Mouse (Mus musculus) heart, postnatal 0 days (tissue): ENCODE measurements around the gene Uqcr10. TPM values are rescaled to one million over a fixed set of nuclear protein-coding genes. Genes with fewer than 3 reads are reported as not detected.

Experiments
- ATAC-seq: fragments of 200-750 bp; cut with Nextera tagmentation; 2 replicates; pipeline ENCODE4 v1.8.0; 2017; ENCODE audit warnings: low read depth, moderate number of reproducible peaks, moderate library complexity; ENCODE audit not compliant: insufficient read depth
- DNase-seq: peaks from one replicate; pipeline ENCODE4 v3.0.0-alpha.2; 2016; ENCODE audit warnings: low spot score
- H3K27ac ChIP-seq: fragments of 300-500 bp; sonication (generic); 2 replicates; pipeline ENCODE4 v1.5.1; 2014; ENCODE audit warnings: low read depth, mild to moderate bottlenecking
- H3K27me3 ChIP-seq: fragments of 300-500 bp; sonication (generic); 2 replicates; pipeline ENCODE4 v1.6.1; 2014; ENCODE audit warnings: low read length, mixed read lengths; ENCODE audit not compliant: control insufficient read depth, insufficient read depth
- H3K36me3 ChIP-seq: fragments of 300-500 bp; sonication (generic); replicated peaks from 2 replicates; pipeline ENCODE4 v1.6.1; 2014; ENCODE audit warnings: low read length, mixed read lengths; ENCODE audit not compliant: control insufficient read depth, insufficient read depth
- H3K4me1 ChIP-seq: fragments of 300-500 bp; sonication (generic); 2 replicates; pipeline ENCODE4 v1.6.1; 2014; ENCODE audit warnings: antibody characterized with exemption; ENCODE audit not compliant: control insufficient read depth, insufficient read depth
- H3K4me2 ChIP-seq: fragments of 300-500 bp; sonication (generic); 2 replicates; pipeline ENCODE4 v1.6.1; 2014; ENCODE audit warnings: low read depth, mild to moderate bottlenecking, low read length, moderate library complexity
- H3K4me3 ChIP-seq: fragments of 300-500 bp; sonication (generic); 2 replicates; pipeline ENCODE4 v1.5.1; 2014; ENCODE audit warnings: low read depth, low read length
- H3K9ac ChIP-seq: fragments of 300-500 bp; sonication (generic); replicated peaks from 2 replicates; pipeline ENCODE4 v1.6.1; 2014; ENCODE audit warnings: low read depth, low read length, mixed read lengths
- H3K9me3 ChIP-seq: fragments of 300-500 bp; sonication (generic); replicated peaks from 2 replicates; pipeline ENCODE4 v1.6.1; 2016; ENCODE audit warnings: low read length; ENCODE audit not compliant: control insufficient read depth
- CTCF ChIP-seq: IDR thresholded peaks from 2 replicates; pipeline ENCODE4 v1.5.1; 2016; ENCODE audit warnings: antibody characterized with exemption, control low read depth, low read depth
- EP300 ChIP-seq: IDR thresholded peaks from 2 replicates; pipeline ENCODE4 v1.6.1; 2016; ENCODE audit warnings: antibody characterized with exemption, low read depth
- WGBS: fragments of 180-500 bp; shearing (Covaris S2); extraction: QIAGEN DNeasy Blood & Tissue Kit; methylation state at CpG from one replicate; pipeline ENCODE4 v1.1.7; 2014; 5-methylcytosine and 5-hydroxymethylcytosine counted together
- polyA plus RNA-seq: library from polyadenylated mRNA; unstranded; fragments of >200 nt; fragmentation: Nextera tagmentation; extraction: Ambion mirVana; gene quantifications from 2 replicates; pipeline ENCODE4 v1.2.1, GENCODE M21; 2015
- total RNA-seq: library from RNA; depleted of rRNA; stranded (reverse); fragments of >200 nt; gene quantifications from 2 replicates; pipeline ENCODE4 v1.2.3, GENCODE M21; 2014; ENCODE audit warnings: low replicate concordance

The Uqcr10 gene
- total and polyA plus RNA-seq, 2 experiments from 2014 or later: 837 to 3,434 TPM

GRCm38 (mm10) chr11:4745969-4746368 is 41.8 kb upstream of the Uqcr10 start:
- Histone ChIP-seq H3K9ac (no peak overlapping the region), H3K27ac (no peak overlapping the region), H3K27me3 (peaks cover 96% of the 10 kb centered on the region), H3K4me2 (peak overlapping the region; percentile 84), H3K9me3 (no peaks in the 10 kb centered on the region), H3K36me3 (no peaks in the 10 kb centered on the region), H3K4me3 (peak overlapping the region; percentile 53), H3K4me1 (peaks cover 4% of the 10 kb centered on the region)
- WGBS: under 1% methylated on average over 28 of the region's 39 CpGs
- TF ChIP-seq EP300 (no peak), CTCF (no peak)
- ATAC-seq (no peak), DNase-seq (no peak)

- H3K4me3 ChIP-seq: no peak overlapping the region
- no peak overlapping the region for H3K27ac ChIP-seq
- DNase-seq: no peak
- H3K36me3 ChIP-seq: no peaks in the 10 kb centered on the region
- TF ChIP-seq EP300 (no peak), CTCF (no peak)
- peaks cover 88% of the 10 kb centered on the region for H3K27me3 ChIP-seq
- H3K4me1 ChIP-seq: peaks cover 4% of the 10 kb centered on the region
- no peak for ATAC-seq
- no peak overlapping the region for H3K4me2 ChIP-seq
- H3K9ac ChIP-seq: no peak overlapping the region
- no peaks in the 10 kb centered on the region for H3K9me3 ChIP-seq
- 49% methylated on average over 6 of the region's 6 CpGs for WGBS
Measured at GRCm38 (mm10) chr11:4744691-4745090, 40.5 kb upstream of the Uqcr10 start.

DNA sequence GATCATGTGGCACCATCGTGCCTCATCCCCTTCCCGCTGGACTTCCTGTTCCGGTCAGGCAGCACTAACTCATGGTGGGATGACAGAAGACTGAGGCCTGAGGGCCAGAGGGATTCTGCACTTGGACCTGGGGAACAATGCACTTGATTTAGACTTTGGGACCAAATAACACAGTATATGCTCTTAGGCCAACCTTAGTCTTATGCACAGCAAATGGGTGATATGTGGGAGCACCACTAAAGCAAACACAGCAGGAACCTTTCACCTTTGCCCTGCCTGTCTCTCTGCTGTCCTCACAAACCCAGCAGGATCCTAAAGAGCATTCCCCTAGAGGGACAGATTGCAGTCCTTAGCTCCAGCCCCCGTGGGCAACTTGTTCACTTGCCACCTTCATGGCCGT is 36.6 kb upstream of the Uqcr10 start:
- no peak for DNase-seq
- no peak overlapping the region for H3K9ac ChIP-seq
- 47% methylated on average over 5 of the region's 5 CpGs for WGBS
- TF ChIP-seq EP300 (no peak), CTCF (no peak)
- no peak for ATAC-seq
- no peak overlapping the region for H3K4me3 ChIP-seq
- H3K4me1 ChIP-seq: no peaks in the 10 kb centered on the region
- H3K27ac ChIP-seq: no peak overlapping the region
- no peak overlapping the region for H3K4me2 ChIP-seq
- no peaks in the 10 kb centered on the region for H3K9me3 ChIP-seq
- peaks cover 50% of the 10 kb centered on the region for H3K27me3 ChIP-seq
- H3K36me3 ChIP-seq: 0 out of 2 replicates have a peak, but pooled peaks cover 9% of the 10 kb centered on the region

- no peak for TF ChIP-seq EP300
- no peak for TF ChIP-seq CTCF
- H3K4me2 ChIP-seq: no peak overlapping the region
- H3K9me3 ChIP-seq: no peaks in the 10 kb centered on the region
- DNase-seq: no peak
- no peak for ATAC-seq
- no peak overlapping the region for H3K9ac ChIP-seq
- no peak overlapping the region for H3K27ac ChIP-seq
- H3K27me3 ChIP-seq: peaks cover 29% of the 10 kb centered on the region
- no peaks in the 10 kb centered on the region for H3K4me1 ChIP-seq
- 0 out of 2 replicates have a peak, but pooled peaks cover 9% of the 10 kb centered on the region for H3K36me3 ChIP-seq
- H3K4me3 ChIP-seq: no peak overlapping the region
- WGBS: 92% methylated on average over 16 of the region's 16 CpGs
Measured at GRCm38 (mm10) chr11:4738719-4739118, 34.6 kb upstream of the Uqcr10 start.

DNA sequence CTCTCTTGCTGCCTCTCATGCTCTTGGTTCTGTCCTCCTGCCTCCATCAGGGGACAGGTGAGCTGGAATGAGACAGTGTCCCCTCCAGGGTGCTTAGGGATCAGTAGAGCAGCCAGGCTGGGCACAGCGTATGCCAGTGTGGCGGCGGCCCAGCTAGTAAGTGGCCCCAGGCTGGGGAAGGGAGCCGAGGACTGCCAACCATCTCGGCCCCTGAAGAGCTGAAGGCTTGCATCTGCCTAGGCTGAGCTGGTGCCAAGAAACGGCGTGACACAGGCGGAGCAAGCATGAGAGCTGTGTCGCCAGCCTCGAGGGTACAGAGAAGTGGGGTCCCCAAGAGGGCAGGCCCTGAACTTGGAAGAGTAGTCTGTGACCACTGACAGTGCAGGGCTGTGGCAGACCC is 33.5 kb upstream of the Uqcr10 start:
- DNase-seq (no peak), ATAC-seq (no peak)
- no peaks in the 10 kb centered on the region for H3K4me1 ChIP-seq
- H3K4me3 ChIP-seq: no peak overlapping the region
- H3K36me3 ChIP-seq: 0 out of 2 replicates have a peak, but pooled peaks cover 9% of the 10 kb centered on the region
- 65% methylated on average over 10 of the region's 10 CpGs for WGBS
- no peaks in the 10 kb centered on the region for H3K9me3 ChIP-seq
- H3K27me3 ChIP-seq: peaks cover 19% of the 10 kb centered on the region
- TF ChIP-seq EP300 (no peak), CTCF (no peak)
- H3K4me2 ChIP-seq: no peak overlapping the region
- no peak overlapping the region for H3K9ac ChIP-seq
- H3K27ac ChIP-seq: no peak overlapping the region

- 62% methylated on average over 6 of the region's 6 CpGs for WGBS
- ATAC-seq: no peak
- no peak for DNase-seq
- H3K4me3 ChIP-seq: no peak overlapping the region
- H3K27ac ChIP-seq: no peak overlapping the region
- H3K27me3 ChIP-seq: peaks cover 6% of the 10 kb centered on the region
- no peaks in the 10 kb centered on the region for H3K4me1 ChIP-seq
- H3K36me3 ChIP-seq: 0 out of 2 replicates have a peak, but pooled peaks cover 9% of the 10 kb centered on the region
- TF ChIP-seq EP300: no peak
- TF ChIP-seq CTCF: peak; percentile 10; the same call in 1 of the 2 replicates
- H3K4me2 ChIP-seq: no peak overlapping the region
- no peak overlapping the region for H3K9ac ChIP-seq
- no peaks in the 10 kb centered on the region for H3K9me3 ChIP-seq
Measured at GRCm38 (mm10) chr11:4736355-4736754, 32.2 kb upstream of the Uqcr10 start.
